Mouse (Mus musculus) G1E-ER4 (cell line): Measurements from ENCODE around the gene Ube2v1. TPM values are rescaled to one million over a fixed set of nuclear protein-coding genes. Genes with fewer than 3 reads are reported as not detected.

ENCODE experiments used
- GATA1 ChIP-seq: IDR thresholded peaks from one replicate; pipeline ENCODE4 v1.8.0; 2012; ENCODE audit warnings: low read length, inconsistent platforms
- polyA plus RNA-seq: library from polyadenylated mRNA; stranded (reverse); fragments of >175 nt; gene quantifications from 2 replicates; pipeline ENCODE4 v1.2.3, GENCODE M21; 2012

The Ube2v1 gene
- polyA plus RNA-seq, 1 experiment: 271 TPM

- no peak for TF ChIP-seq GATA1
Observed at GRCm38 (mm10) chr2:167593551-167594250, 38.2 kb downstream of the Ube2v1 start.

DNA sequence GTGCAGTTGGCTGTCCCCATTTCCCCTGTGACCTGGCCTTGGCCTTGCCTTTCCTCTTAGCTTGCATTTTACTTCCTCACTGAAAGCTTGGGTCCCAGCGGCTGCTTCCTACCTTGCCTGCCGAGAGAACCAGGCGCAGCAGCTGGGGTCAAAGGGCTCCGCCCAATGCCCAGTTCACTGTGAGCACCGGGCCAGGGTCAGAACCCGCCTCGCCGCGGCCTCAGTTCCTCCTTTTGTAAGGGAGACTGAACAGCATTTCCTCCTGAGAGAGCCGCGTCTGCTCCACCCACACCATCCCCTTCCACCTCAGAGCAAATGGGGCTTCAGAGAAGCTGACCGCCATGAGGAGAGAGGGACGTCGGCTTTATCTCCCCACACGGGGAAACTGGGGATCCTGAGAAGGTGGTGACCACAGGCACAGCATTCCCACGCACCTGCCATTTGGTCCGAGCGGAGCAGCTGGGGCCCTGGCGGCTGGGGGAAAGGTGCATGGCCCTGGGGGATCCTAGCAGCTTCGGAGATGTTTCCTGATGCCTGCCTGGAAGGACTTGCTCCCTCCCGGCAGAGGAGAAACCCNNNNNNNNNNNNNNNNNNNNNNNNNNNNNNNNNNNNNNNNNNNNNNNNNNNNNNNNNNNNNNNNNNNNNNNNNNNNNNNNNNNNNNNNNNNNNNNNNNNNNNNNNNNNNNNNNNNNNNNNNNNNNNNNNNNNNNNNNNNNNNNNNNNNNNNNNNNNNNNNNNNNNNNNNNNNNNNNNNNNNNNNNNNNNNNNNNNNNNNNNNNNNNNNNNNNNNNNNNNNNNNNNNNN is 42.9 kb downstream of the Ube2v1 start:
- TF ChIP-seq GATA1: no peak

DNA sequence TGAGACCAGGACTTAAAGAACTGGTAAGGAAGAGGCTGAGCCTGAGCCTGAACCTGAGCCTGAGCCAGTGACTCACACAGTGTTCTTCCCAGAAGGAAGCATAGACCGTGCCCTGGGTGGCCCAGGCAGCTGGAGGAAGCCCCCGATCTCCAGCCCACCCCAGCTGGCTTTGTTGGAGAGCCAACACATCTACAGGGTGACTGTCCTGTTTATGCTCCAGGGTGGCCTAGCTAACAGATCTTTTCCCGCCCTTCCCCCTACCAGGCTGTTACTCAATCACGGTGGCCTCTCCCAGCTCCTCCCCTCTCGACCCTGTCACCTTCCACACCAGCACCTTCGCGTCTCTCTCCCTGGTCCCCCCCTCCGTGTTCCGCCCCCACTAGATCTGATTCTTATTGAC is 44.9 kb downstream of the Ube2v1 start:
- no peak for TF ChIP-seq GATA1

DNA sequence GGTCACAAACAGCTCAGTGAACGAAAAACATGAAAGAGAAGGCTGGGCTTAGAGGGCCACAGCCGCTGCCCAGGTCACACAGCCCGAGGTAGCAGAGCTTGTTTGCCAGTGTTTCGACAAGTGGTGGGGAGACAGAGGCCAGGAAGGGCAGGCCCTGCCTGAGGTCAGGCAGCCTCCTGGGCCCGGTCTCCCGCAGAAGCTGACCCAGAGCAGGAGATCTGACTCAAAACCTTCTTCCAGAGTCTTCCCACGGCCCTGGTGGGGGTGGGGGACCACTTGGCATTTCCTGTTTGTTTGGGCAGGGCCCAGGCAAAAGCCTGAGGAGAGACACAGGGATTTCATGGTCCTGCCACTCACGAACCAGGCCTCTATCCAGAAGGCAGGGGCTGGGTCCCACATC is 45.9 kb downstream of the Ube2v1 start:
- no peak for TF ChIP-seq GATA1

- TF ChIP-seq GATA1: no peak
Observed at GRCm38 (mm10) chr2:167585273-167585672, 46.6 kb downstream of the Ube2v1 start.

GRCm38 (mm10) chr2:167583161-167583952 is 48.5 kb downstream of the Ube2v1 start:
- TF ChIP-seq GATA1: no peak

GRCm38 (mm10) chr2:167578521-167578920 is 53.4 kb downstream of the Ube2v1 start:
- no peak for TF ChIP-seq GATA1

DNA sequence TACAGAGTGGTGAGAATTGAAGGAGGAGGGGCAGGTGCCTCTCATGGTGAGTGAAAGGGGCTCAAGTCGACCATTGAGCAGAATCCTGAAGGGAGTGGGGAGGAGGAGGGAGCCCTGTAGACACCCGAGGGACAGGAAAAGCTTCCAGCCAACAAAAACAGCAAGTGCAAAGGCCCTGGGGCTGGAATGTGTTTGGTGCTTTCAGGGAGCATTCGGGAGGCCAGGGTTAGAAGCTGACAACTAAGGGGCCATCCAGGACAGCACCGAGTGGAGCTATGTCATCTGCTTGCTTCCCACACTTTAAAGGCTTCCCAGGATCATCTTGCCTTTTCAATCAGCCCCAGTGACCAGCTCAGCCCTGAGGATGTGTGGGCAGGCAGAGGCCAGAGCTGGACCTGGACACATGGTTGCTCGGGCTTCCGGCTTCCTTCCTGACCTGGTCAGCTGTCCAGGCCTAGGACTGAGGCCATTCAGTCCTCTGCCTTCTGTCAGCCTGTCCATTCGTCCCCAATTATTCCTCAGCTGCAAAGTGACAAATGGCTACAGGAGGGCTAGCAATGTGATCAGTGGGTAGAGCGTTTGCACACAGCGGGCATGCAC is 54.6 kb downstream of the Ube2v1 start:
- TF ChIP-seq GATA1: no peak

- TF ChIP-seq GATA1: no peak
Observed at GRCm38 (mm10) chr2:167576121-167576620, 55.7 kb downstream of the Ube2v1 start.

DNA sequence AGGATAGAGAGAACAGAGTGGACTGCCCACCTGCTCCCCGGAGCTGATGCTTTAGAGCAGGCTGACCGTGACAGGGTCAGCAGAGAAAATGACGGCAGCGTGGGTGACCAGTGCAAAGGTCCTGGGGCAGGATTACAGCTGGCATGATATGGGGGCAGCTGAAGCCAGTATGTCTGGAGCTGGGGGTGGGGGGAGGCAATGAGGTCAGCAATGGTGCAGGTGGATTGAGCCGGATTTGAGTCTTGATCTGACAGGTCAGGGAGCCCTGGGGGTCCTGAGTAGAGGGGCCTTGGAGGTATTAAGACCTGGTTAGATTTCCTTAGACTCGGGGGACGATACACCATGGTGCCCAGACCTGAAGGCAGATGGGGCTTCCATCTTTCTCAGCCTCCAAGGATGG is 56.3 kb downstream of the Ube2v1 start:
- no peak for TF ChIP-seq GATA1

GRCm38 (mm10) chr2:167574814-167575213 is 57.1 kb downstream of the Ube2v1 start:
- no peak for TF ChIP-seq GATA1

DNA sequence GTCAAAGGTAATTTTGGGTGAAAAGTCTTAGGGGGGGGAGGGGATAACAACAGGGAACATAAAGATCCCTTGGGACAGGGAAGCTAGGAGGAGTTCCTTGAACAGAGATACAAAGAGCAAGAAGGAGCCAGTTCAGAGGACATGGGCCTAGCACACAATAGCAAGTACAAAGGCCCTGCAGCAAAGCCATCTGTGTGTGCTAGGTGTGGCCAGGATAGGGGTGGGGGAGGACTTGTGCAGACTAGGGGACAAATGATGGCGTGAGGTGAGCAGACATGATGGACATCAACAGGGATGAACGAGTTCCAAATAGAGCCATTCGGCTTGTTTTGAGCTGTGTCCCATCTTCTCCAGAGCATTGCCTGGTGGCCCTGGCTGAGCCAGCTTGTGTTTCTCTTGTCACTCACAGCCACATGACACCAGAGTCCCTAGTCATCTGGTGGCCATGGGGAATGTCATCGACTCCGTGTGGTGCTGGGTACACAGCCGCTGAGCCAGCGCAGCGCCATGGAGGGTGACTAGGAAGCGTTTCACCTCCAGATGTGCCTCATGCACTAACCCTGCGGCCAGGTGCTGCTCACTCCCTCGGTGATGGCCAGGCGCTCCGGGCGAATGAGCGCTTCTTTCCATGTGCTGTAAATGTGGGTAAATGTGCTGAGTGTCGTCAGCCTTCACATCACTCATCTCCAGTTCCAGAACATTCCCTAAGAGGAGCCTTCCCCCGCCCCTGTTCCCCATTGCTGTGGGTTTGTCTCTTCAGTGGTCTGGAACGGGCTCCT is 60.3 kb downstream of the Ube2v1 start:
- no peak for TF ChIP-seq GATA1

DNA sequence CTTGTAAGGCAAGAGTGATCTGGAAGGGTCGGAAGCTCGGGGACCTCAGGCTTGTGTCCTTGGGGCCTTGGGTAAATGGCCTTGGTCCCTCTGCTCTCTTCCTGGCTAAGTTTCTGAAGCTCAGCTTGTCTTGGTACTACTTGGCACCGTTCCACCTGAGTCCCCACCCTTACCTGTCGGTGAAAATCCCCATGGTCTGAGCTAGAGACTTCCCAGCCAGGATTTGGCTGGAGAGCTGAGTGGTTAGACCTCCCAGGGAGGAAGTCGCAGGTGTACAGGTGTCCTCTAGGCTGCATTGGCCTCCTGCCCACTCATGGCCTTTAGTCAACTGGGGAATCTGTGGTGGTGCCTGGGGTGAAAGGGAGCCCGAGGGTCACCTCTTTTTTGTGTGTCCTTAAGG is 61.1 kb downstream of the Ube2v1 start:
- TF ChIP-seq GATA1: no peak

GRCm38 (mm10) chr2:167569934-167570651 is 61.8 kb downstream of the Ube2v1 start:
- no peak for TF ChIP-seq GATA1
